Mouse (Mus musculus): ENCODE results near the gene Vkorc1l1. TPM values are rescaled to one million over a fixed set of nuclear protein-coding genes. Genes with fewer than 3 reads are reported as not detected.

The Vkorc1l1 gene
- total and polyA plus RNA-seq, 2 experiments from 2014 or later, result 22.8 to 87.1 TPM

- Histone ChIP-seq H3K4me1 (ENCODE audit: insufficient read depth, low read length) (no peaks in the 10 kb centered on the region), H3K4me2 (ENCODE audit: low read depth, low read length, poor library complexity, severe bottlenecking) (no peak overlapping the region), H3K4me3 (ENCODE audit: low read depth, low read length) (no peak overlapping the region), H3K27me3 (ENCODE audit: insufficient read depth, low read length) (no peaks in the 10 kb centered on the region), H3K36me3 (ENCODE audit: insufficient read depth, low read length) (no peaks in the 10 kb centered on the region), H3K9me3 (ENCODE audit: low read length) (no peaks in the 10 kb centered on the region), H3K9ac (replicated peaks; ENCODE audit: low read length, poor library complexity, severe bottlenecking) (no peak overlapping the region), H3K27ac (ENCODE audit: low read depth, low read length) (no peak overlapping the region)
- no peak for TF ChIP-seq CTCF (IDR thresholded peaks at IDR 0.05)
- 75% methylated on average over 8 of the region's 8 CpGs for whole genome bisulfite sequencing
- DNase-seq (ENCODE audit: low spot score) (no peak), ATAC-seq (ENCODE audit: low FRiP score) (no peak)
Measured at GRCm38 (mm10) chr5:129919320-129919719, 22.4 kb upstream of the Vkorc1l1 start.

GRCm38 (mm10) chr5:129921972-129922371, 19.8 kb upstream of the Vkorc1l1 start:
- DNase-seq (ENCODE audit: low spot score) (no peak), ATAC-seq (ENCODE audit: low FRiP score) (no peak)
- no peak for TF ChIP-seq CTCF (IDR thresholded peaks at IDR 0.05)
- Histone ChIP-seq H3K4me1 (ENCODE audit: insufficient read depth, low read length) (no peaks in the 10 kb centered on the region), H3K9me3 (ENCODE audit: low read length) (no peaks in the 10 kb centered on the region), H3K27me3 (ENCODE audit: insufficient read depth, low read length) (no peaks in the 10 kb centered on the region), H3K4me2 (ENCODE audit: low read depth, low read length, poor library complexity, severe bottlenecking) (no peak overlapping the region), H3K27ac (ENCODE audit: low read depth, low read length) (no peak overlapping the region), H3K4me3 (ENCODE audit: low read depth, low read length) (no peak overlapping the region), H3K9ac (replicated peaks; ENCODE audit: low read length, poor library complexity, severe bottlenecking) (no peak overlapping the region), H3K36me3 (ENCODE audit: insufficient read depth, low read length) (no peaks in the 10 kb centered on the region)
- 93% methylated on average over 4 of the region's 4 CpGs for WGBS

GRCm38 (mm10) chr5:129924820-129925452, 16.8 kb upstream of the Vkorc1l1 start:
- Histone ChIP-seq H3K4me3 (ENCODE audit: low read depth, low read length) (no peak overlapping the region), H3K9ac (replicated peaks; ENCODE audit: low read length, poor library complexity, severe bottlenecking) (no peak overlapping the region), H3K36me3 (ENCODE audit: insufficient read depth, low read length) (no peaks in the 10 kb centered on the region), H3K27me3 (ENCODE audit: insufficient read depth, low read length) (no peaks in the 10 kb centered on the region), H3K4me2 (ENCODE audit: low read depth, low read length, poor library complexity, severe bottlenecking) (no peak overlapping the region), H3K4me1 (ENCODE audit: insufficient read depth, low read length) (no peaks in the 10 kb centered on the region), H3K27ac (ENCODE audit: low read depth, low read length) (no peak overlapping the region), H3K9me3 (ENCODE audit: low read length) (no peaks in the 10 kb centered on the region)
- no peak for DNase-seq (ENCODE audit: low spot score)
- WGBS, result 88% methylated on average over 8 of the region's 8 CpGs
- ATAC-seq (ENCODE audit: low FRiP score), result no peak
- no peak for TF ChIP-seq CTCF (IDR thresholded peaks at IDR 0.05)

GRCm38 (mm10) chr5:129925933-129926332, 15.8 kb upstream of the Vkorc1l1 start:
- Histone ChIP-seq H3K36me3 (ENCODE audit: insufficient read depth, low read length) (no peaks in the 10 kb centered on the region), H3K4me3 (ENCODE audit: low read depth, low read length) (no peak overlapping the region), H3K4me2 (ENCODE audit: low read depth, low read length, poor library complexity, severe bottlenecking) (no peak overlapping the region), H3K4me1 (ENCODE audit: insufficient read depth, low read length) (no peaks in the 10 kb centered on the region), H3K27me3 (ENCODE audit: insufficient read depth, low read length) (no peaks in the 10 kb centered on the region), H3K9me3 (ENCODE audit: low read length) (no peaks in the 10 kb centered on the region), H3K27ac (ENCODE audit: low read depth, low read length) (no peak overlapping the region), H3K9ac (replicated peaks; ENCODE audit: low read length, poor library complexity, severe bottlenecking) (no peak overlapping the region)
- DNase-seq (ENCODE audit: low spot score), result no peak
- 75% methylated on average over 5 of the region's 5 CpGs for WGBS
- no peak for ATAC-seq (ENCODE audit: low FRiP score)
- TF ChIP-seq CTCF (IDR thresholded peaks at IDR 0.05), result no peak

- 50% methylated on average over 9 of the region's 9 CpGs for whole genome bisulfite sequencing
- DNase-seq (ENCODE audit: low spot score), result no peak
- no peak overlapping the region for H3K4me3 ChIP-seq (ENCODE audit: low read depth, low read length)
- TF ChIP-seq CTCF (IDR thresholded peaks at IDR 0.05), result no peak
- H3K36me3 ChIP-seq (ENCODE audit: insufficient read depth, low read length), result no peaks in the 10 kb centered on the region
- no peak overlapping the region for H3K27ac ChIP-seq (ENCODE audit: low read depth, low read length)
- no peaks in the 10 kb centered on the region for H3K4me1 ChIP-seq (ENCODE audit: insufficient read depth, low read length)
- H3K27me3 ChIP-seq (ENCODE audit: insufficient read depth, low read length), result no peaks in the 10 kb centered on the region
- no peak overlapping the region for H3K4me2 ChIP-seq (ENCODE audit: low read depth, low read length, poor library complexity, severe bottlenecking)
- H3K9ac ChIP-seq (replicated peaks; ENCODE audit: low read length, poor library complexity, severe bottlenecking), result no peak overlapping the region
- no peaks in the 10 kb centered on the region for H3K9me3 ChIP-seq (ENCODE audit: low read length)
- no peak for ATAC-seq (ENCODE audit: low FRiP score)
Measured at GRCm38 (mm10) chr5:129929924-129930855, 11.6 kb upstream of the Vkorc1l1 start.

- Histone ChIP-seq H3K4me2 (ENCODE audit: low read depth, low read length, poor library complexity, severe bottlenecking) (no peak overlapping the region), H3K27ac (ENCODE audit: low read depth, low read length) (no peak overlapping the region), H3K9me3 (ENCODE audit: low read length) (no peaks in the 10 kb centered on the region), H3K36me3 (ENCODE audit: insufficient read depth, low read length) (no peaks in the 10 kb centered on the region), H3K4me3 (ENCODE audit: low read depth, low read length) (no peak overlapping the region), H3K4me1 (ENCODE audit: insufficient read depth, low read length) (no peaks in the 10 kb centered on the region), H3K27me3 (ENCODE audit: insufficient read depth, low read length) (no peaks in the 10 kb centered on the region), H3K9ac (replicated peaks; ENCODE audit: low read length, poor library complexity, severe bottlenecking) (no peak overlapping the region)
- ATAC-seq (ENCODE audit: low FRiP score) (no peak), DNase-seq (ENCODE audit: low spot score) (no peak)
- 14% methylated on average over 4 of the region's 4 CpGs for WGBS
- TF ChIP-seq CTCF (IDR thresholded peaks at IDR 0.05), result no peak
Measured at GRCm38 (mm10) chr5:129936941-129937340, 4.8 kb upstream of the Vkorc1l1 start.

All from midbrain, postnatal 0 days (tissue).